10 mouse cellular contexts compared by ENCODE assay signal in the genomic region with DNA sequence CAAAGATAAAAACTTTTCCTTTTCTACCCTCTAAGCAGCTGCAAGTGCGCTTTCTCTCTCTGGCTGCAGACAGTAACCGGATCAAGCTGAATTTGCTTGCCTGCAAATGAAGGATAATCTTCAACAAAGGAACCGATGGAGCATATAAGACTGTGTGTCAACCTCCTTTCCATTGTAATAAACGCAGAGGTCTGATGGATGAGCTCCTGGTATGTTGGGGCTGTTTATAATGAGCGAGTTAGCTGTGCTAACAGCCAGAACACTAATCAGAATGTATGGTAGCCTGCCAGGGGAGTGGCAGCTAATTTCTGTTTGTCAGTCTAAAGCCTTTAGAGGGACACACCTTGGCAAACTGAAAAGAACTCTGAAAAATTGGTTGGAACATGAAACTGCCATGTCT.
A peak's percentile ranks its signal among the peaks of the same experiment; 100 is the strongest.
DNase-seq lines count a peak whose midpoint lies in the region; ATAC-seq and TF ChIP-seq lines count a peak whose summit lies in the region.
"Had no signal": no experiment of that assay in that cellular context is flagged by ENCODE, and none has a peak within 500 bp of the region (broad histone marks: within the 10 kb centered on the region; RNA-seq: fewer than 3 reads in every experiment).

No protein-coding gene starts in this region.

- no peaks in the 10 kb centered on the region for H3K36me3 ChIP-seq in stomach, embryonic 14.5 days (ENCODE audit: control insufficient read depth, insufficient read depth, low read length)
- H3K36me3 ChIP-seq in stomach, postnatal 0 days (ENCODE audit: control insufficient read depth, insufficient read depth, low read length) = no peaks in the 10 kb centered on the region
- H3K36me3 ChIP-seq in embryonic facial prominence, embryonic 12.5 days = no peaks in the 10 kb centered on the region
- H3K36me3 ChIP-seq in intestine, embryonic 15.5 days = no peaks in the 10 kb centered on the region
- H3K36me3 ChIP-seq: liver, embryonic 15.5 days had no signal

- no peak overlapping the region for H3K27ac ChIP-seq in stomach, embryonic 14.5 days (ENCODE audit: low read length)
- no peak overlapping the region for H3K27ac ChIP-seq in stomach, postnatal 0 days (replicated peaks)
- H3K27ac ChIP-seq in embryonic facial prominence, embryonic 12.5 days = no peak overlapping the region
- H3K27ac ChIP-seq in intestine, embryonic 15.5 days = no peak overlapping the region
- H3K27ac ChIP-seq: liver, embryonic 15.5 days had no signal

- no peak overlapping the region for H3K9ac ChIP-seq in stomach, embryonic 14.5 days (replicated peaks; ENCODE audit: low read depth, low read length)
- H3K9ac ChIP-seq in stomach, postnatal 0 days (ENCODE audit: low read length) = no peak overlapping the region
- H3K9ac ChIP-seq in embryonic facial prominence, embryonic 12.5 days = no peak overlapping the region
- H3K9ac ChIP-seq in intestine, embryonic 15.5 days = no peak overlapping the region
- H3K9ac ChIP-seq: liver, embryonic 15.5 days had no signal

- no peak for TF ChIP-seq EP300 in stomach, postnatal 0 days (optimal IDR thresholded peaks at IDR 0.05)

- H3K27me3 ChIP-seq in stomach, embryonic 14.5 days (ENCODE audit: control insufficient read depth, insufficient read depth, low read length) = no peaks in the 10 kb centered on the region
- H3K27me3 ChIP-seq in stomach, postnatal 0 days (ENCODE audit: control insufficient read depth, insufficient read depth, low read length) = no peaks in the 10 kb centered on the region
- no peaks in the 10 kb centered on the region for H3K27me3 ChIP-seq in embryonic facial prominence, embryonic 12.5 days
- H3K27me3 ChIP-seq in intestine, embryonic 15.5 days (replicated peaks) = no peaks in the 10 kb centered on the region
- H3K27me3 ChIP-seq: liver, embryonic 15.5 days had no signal

- 39% methylated on average over 5 of the region's 5 CpGs for WGBS in stomach, embryonic 14.5 days
- 34% methylated on average over 5 of the region's 5 CpGs for WGBS in stomach, postnatal 0 days
- 64% methylated on average over 5 of the region's 5 CpGs for WGBS in embryonic facial prominence, embryonic 12.5 days
- WGBS in intestine, embryonic 15.5 days = 63% methylated on average over 5 of the region's 5 CpGs

- TF ChIP-seq CTCF in stomach, postnatal 0 days (IDR thresholded peaks at IDR 0.05; ENCODE audit: low read depth) = no peak

- H3K9me3 ChIP-seq in stomach, embryonic 14.5 days (ENCODE audit: control insufficient read depth, low read depth, low read length) = no peaks in the 10 kb centered on the region
- no peaks in the 10 kb centered on the region for H3K9me3 ChIP-seq in stomach, postnatal 0 days (ENCODE audit: control insufficient read depth, low read length)
- H3K9me3 ChIP-seq in embryonic facial prominence, embryonic 12.5 days = no peaks in the 10 kb centered on the region
- no peaks in the 10 kb centered on the region for H3K9me3 ChIP-seq in intestine, embryonic 15.5 days
- H3K9me3 ChIP-seq: liver, embryonic 15.5 days had no signal

- H3K4me3 ChIP-seq in stomach, embryonic 14.5 days (ENCODE audit: low read depth, low read length) = no peak overlapping the region
- H3K4me3 ChIP-seq in stomach, postnatal 0 days (ENCODE audit: low read depth, low read length) = no peak overlapping the region
- no peak overlapping the region for H3K4me3 ChIP-seq in embryonic facial prominence, embryonic 12.5 days
- no peak overlapping the region for H3K4me3 ChIP-seq in intestine, embryonic 15.5 days (replicated peaks)
- H3K4me3 ChIP-seq: liver, embryonic 15.5 days had no signal

- ATAC-seq in stomach, embryonic 14.5 days (ENCODE audit: insufficient number of reproducible peaks, insufficient read depth, low FRiP score, low read depth) = 0 out of 2 replicates have a peak, but pooled peaks have one; percentile 49
- no peak for ATAC-seq in stomach, postnatal 0 days (ENCODE audit: low FRiP score, low TSS enrichment)
- peak; percentile 94 for ATAC-seq in embryonic facial prominence, embryonic 12.5 days (ENCODE audit: insufficient number of reproducible peaks, insufficient read depth, low FRiP score, low TSS enrichment)
- no peak for ATAC-seq in intestine, embryonic 15.5 days
- ATAC-seq in frontal cortex, adult (ENCODE audit: low TSS enrichment) = no peak

- no peak overlapping the region for H3K4me2 ChIP-seq in stomach, embryonic 14.5 days (replicated peaks; ENCODE audit: low read depth, low read length)
- no peak overlapping the region for H3K4me2 ChIP-seq in stomach, postnatal 0 days (replicated peaks; ENCODE audit: low read depth)
- H3K4me2 ChIP-seq in embryonic facial prominence, embryonic 12.5 days (replicated peaks) = no peak overlapping the region
- no peak overlapping the region for H3K4me2 ChIP-seq in intestine, embryonic 15.5 days (replicated peaks)
- H3K4me2 ChIP-seq: liver, embryonic 15.5 days had no signal

- no peak for DNase-seq in stomach, postnatal 0 days (ENCODE audit: low spot score)
- DNase-seq in mesoderm, embryonic 11.5 days (ENCODE audit: low read depth, low spot score) = peak; percentile 48
- DNase-seq in right cerebral cortex, postnatal 36 days (ENCODE audit: low spot score in 2 of 2) = no peak
- DNase-seq: kidney, adult 11 months; thymus, postnatal 25 days had no signal

- no peaks in the 10 kb centered on the region for H3K4me1 ChIP-seq in stomach, embryonic 14.5 days (ENCODE audit: control insufficient read depth, insufficient read depth, low read length)
- no peaks in the 10 kb centered on the region for H3K4me1 ChIP-seq in stomach, postnatal 0 days (replicated peaks; ENCODE audit: control insufficient read depth, insufficient read depth)
- H3K4me1 ChIP-seq in embryonic facial prominence, embryonic 12.5 days = no peaks in the 10 kb centered on the region
- H3K4me1 ChIP-seq in intestine, embryonic 15.5 days (replicated peaks) = no peaks in the 10 kb centered on the region
- H3K4me1 ChIP-seq: liver, embryonic 15.5 days had no signal

Comparison
In these comparisons a context has a peak if more than half of its experiments do, and no peak if none do; other contexts are left out.
1. ATAC-seq: peak in stomach, embryonic 14.5 days (single experiment) and embryonic facial prominence, embryonic 12.5 days (single experiment); none in stomach, postnatal 0 days (single experiment), intestine, embryonic 15.5 days (single experiment) and frontal cortex, adult (single experiment).